Mouse (Mus musculus) G1E (cell line): Measurements from ENCODE around the gene Srrt. TPM values are rescaled to one million over a fixed set of nuclear protein-coding genes. Genes with fewer than 3 reads are reported as not detected.

ENCODE experiments used
- ATAC-seq: 2 replicates; pipeline ENCODE4 v1.8.0; 2016; ENCODE audit warnings: mild to moderate bottlenecking; ENCODE audit not compliant: insufficient number of reproducible peaks, poor library complexity, low FRiP score, severe bottlenecking; ENCODE audit errors: extremely low read depth
- DNase-seq: peaks from one replicate; pipeline ENCODE4 v3.0.0; 2012; ENCODE audit warnings: low spot score
- H3K27me3 ChIP-seq: 2 replicates; pipeline ENCODE4 v1.6.1; 2012; ENCODE audit warnings: mild to moderate bottlenecking, low read length, inconsistent platforms; ENCODE audit not compliant: insufficient read depth
- H3K36me3 ChIP-seq: replicated peaks from 2 replicates; pipeline ENCODE3; 2012; ENCODE audit warnings: mild to moderate bottlenecking, inconsistent platforms
- H3K4me1 ChIP-seq: 2 replicates; pipeline ENCODE4 v1.6.1; 2012; ENCODE audit warnings: low read depth, low read length, inconsistent platforms, mixed read lengths; ENCODE audit not compliant: insufficient read depth
- H3K4me3 ChIP-seq: 2 replicates; pipeline ENCODE4 v1.5.1; 2012; ENCODE audit warnings: low read depth, mild to moderate bottlenecking, inconsistent platforms, low read length, moderate library complexity, mixed read lengths
- H3K9me3 ChIP-seq: replicated peaks from 2 replicates; pipeline ENCODE4 v1.6.1; 2012; ENCODE audit warnings: inconsistent platforms
- CTCF ChIP-seq: IDR thresholded peaks from 2 replicates; pipeline ENCODE4 v1.5.1; 2012; ENCODE audit warnings: low read depth, low read length, inconsistent platforms, mixed read lengths
- GATA1 ChIP-seq: IDR thresholded peaks from 2 replicates; pipeline ENCODE4 v1.6.1; 2012; ENCODE audit warnings: borderline replicate concordance, low read length, inconsistent platforms, mixed read lengths
- GATA2 ChIP-seq: IDR thresholded peaks from 2 replicates; pipeline ENCODE4 v1.6.1; 2012; ENCODE audit warnings: low read depth, low read length, inconsistent platforms, borderline replicate concordance
- POLR2AphosphoS5 ChIP-seq: IDR thresholded peaks from 2 replicates; pipeline ENCODE4 v1.6.1; 2012; ENCODE audit warnings: low read depth, low read length, inconsistent platforms; ENCODE audit not compliant: insufficient replicate concordance
- TAL1 ChIP-seq: conservative IDR thresholded peaks from 2 replicates; pipeline ENCODE4 v1.6.1; 2012; ENCODE audit warnings: low read depth, low read length, inconsistent platforms, mixed read lengths
- polyA plus RNA-seq: library from polyadenylated mRNA; stranded (reverse); fragments of >175 nt; gene quantifications from 2 replicates; pipeline ENCODE4 v1.2.3, GENCODE M21; 2012
- total RNA-seq, 2 experiments: library from RNA; stranded (forward) in 1 of 2; stranded (reverse) in 1 of 2; fragments of 200-1000 nt in 1 of 2; fragments of >200 nt in 1 of 2; fragmentation: Nextera tagmentation in 1 of 2; gene quantifications; 2 replicates each; pipeline ENCODE4 v1.2.3; 2014 to 2017

The Srrt gene
- total RNA-seq (2014; fragmentation: Nextera tagmentation) (167 and 243 TPM in 2 replicates), total RNA-seq (2017) (185 and 189 TPM in 2 replicates), polyA plus RNA-seq (329 and 331 TPM in 2 replicates)

DNA sequence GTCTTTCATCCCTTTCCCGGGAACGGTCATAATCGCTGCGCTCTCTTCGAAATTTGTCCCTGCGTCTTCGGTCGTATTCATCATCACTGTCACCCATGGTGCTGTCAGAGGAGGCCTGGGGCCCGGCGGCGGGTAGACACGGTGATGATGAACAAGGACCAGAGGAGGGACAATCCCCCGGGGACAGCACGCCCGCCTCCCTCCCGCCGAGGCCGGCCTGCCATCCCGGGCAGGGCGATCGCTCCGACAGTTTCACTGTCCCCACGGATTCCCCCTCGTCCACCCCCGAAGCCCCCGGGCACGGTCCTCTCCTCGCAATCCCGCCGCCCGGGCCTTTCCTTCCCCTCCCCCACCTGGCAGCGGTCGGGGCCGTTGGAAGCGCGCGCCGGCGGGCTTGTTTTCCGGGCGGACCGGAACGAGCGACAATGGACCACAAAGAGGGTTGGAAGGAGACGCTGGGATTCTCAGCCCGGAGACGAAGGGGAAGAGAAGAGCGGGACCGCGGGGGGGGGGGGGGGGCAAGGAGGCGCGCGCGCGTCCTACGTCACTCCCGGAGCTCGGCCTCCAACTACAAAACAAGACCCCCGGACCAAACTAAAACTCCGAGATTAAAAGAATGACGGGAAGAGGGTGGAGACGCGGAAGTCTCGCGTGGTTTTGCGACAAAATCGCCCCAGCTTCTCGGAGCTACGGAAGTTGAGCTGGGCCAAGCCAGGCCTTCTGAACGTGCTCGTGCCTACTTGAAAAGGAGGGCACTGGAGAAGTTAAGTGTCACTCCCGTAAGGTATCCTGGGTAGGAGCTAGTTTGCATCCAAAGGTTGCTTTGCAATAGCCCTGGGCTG is at the start of gene Srrt:
TSS of gene Srrt (minus strand) at position 604 of the 842 bp plus-strand sequence.
- H3K9me3 ChIP-seq, result peaks cover 8% of the 10 kb centered on the region
- H3K27me3 ChIP-seq, result peaks cover 3% of the 10 kb centered on the region; the same call in 1 of the 2 replicates
- peak within 1 kb of the TSS; percentile 96 for H3K4me3 ChIP-seq
- DNase-seq, result peak; percentile 86
- peaks cover 74% of the 10 kb centered on the region for H3K36me3 ChIP-seq
- peaks cover 71% of the 10 kb centered on the region for H3K4me1 ChIP-seq
- ATAC-seq, result peak; percentile 72
- peak; percentile 74; the same call in 1 of the 2 replicates for TF ChIP-seq POLR2AphosphoS5
- no peak for TF ChIP-seq GATA2

DNA sequence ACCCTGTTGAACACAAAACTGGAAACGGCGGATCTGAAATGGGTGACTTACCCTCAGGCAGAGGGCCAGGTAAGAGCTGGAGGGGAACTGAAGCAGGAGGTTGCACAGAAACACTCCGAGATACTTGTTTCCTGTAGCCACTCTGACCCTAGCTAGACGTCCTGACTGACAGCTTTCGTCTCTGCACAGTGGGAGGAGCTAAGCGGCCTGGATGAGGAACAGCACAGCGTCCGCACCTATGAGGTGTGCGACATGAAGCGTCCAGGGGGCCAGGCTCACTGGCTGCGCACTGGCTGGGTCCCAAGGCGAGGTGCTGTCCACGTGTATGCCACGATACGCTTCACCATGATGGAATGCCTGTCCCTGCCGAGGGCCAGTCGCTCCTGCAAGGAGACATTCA is 46.6 kb upstream of the Srrt start:
- DNase-seq, result no peak
- Histone ChIP-seq H3K4me3 (no peak overlapping the region), H3K27me3 (peaks cover 53% of the 10 kb centered on the region), H3K4me1 (no peaks in the 10 kb centered on the region; the same call in none of the 2 replicates), H3K9me3 (no peaks in the 10 kb centered on the region), H3K36me3 (no peaks in the 10 kb centered on the region)
- no peak for ATAC-seq
- TF ChIP-seq TAL1 (no peak), POLR2AphosphoS5 (no peak), GATA2 (no peak), CTCF (no peak), GATA1 (no peak)

DNA sequence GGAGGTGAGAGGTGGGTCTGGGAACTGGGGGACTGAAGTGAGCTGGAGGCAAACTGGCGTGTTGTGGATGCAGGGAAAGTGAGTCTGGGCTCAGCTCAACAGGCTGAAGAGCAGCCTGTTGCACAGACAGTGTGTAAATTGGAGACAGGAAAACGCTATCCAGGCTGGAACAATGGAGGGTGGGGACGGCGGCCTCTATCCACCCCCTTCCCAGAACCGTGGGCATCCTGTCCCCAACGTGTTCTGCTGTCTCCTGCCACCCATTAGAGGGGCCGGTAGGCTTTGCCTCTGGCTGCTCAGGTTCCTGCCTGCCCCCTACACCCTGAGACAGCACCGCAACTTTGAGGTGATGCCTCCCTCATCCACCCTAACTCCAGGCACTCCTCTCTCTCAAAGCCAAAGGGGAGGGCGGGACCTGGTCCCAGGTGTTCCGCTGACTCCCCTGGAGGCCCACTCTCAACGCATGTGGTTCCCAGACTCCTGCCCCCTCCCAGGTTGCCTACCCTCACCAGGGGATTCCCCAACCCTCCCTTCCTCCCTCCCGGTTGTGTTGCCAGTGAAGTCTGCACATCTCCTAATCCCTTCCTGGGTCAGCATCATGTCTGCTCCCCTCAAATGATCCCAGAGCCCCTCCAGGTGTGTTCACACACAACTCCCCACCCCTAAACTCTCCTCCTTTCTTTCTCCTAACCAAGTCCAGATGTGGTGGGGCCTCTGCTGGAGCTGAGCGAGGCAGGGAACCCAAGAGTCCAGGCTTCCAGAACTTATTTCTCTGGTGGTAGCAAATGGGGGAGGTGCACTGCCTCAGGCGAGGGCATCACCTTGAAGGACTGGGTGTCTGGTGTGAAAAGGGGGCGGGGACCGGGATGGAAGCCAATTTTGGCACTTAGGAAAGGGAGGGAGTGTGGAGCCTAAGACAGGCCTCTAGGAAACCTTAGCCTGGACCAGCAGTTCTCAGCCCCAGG is 44.8 kb upstream of the Srrt start:
- Histone ChIP-seq H3K4me3 (no peak overlapping the region), H3K4me1 (no peaks in the 10 kb centered on the region; the same call in none of the 2 replicates), H3K9me3 (no peaks in the 10 kb centered on the region), H3K27me3 (peaks cover 64% of the 10 kb centered on the region), H3K36me3 (no peaks in the 10 kb centered on the region)
- ATAC-seq (no peak), DNase-seq (no peak)
- TF ChIP-seq CTCF (no peak), GATA1 (no peak), TAL1 (no peak), GATA2 (no peak), POLR2AphosphoS5 (no peak)

DNA sequence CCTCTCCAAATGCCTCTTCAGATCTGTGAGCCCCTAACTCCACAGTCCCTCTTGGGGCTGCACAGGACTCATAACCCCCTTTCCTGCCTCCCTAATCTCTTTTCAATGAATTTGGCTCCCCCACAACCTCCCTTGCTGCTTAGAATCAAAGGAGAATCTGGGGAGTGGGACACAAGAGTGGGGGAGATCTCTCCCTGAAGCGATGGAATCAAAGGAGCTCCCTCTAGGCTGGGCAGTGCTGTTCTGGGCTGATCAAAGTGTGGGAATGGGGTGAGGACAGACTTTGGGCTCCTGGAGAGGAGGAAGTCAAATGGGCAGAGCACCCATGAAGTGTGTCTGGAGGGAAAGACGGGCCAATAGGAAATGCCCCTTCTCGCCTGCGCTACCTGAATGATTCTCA is 43.9 kb upstream of the Srrt start:
- no peaks in the 10 kb centered on the region for H3K9me3 ChIP-seq
- DNase-seq (no peak), ATAC-seq (no peak)
- TF ChIP-seq POLR2AphosphoS5 (no peak), GATA1 (no peak), TAL1 (no peak), CTCF (no peak), GATA2 (no peak)
- no peak overlapping the region for H3K4me3 ChIP-seq
- H3K4me1 ChIP-seq, result no peaks in the 10 kb centered on the region; the same call in none of the 2 replicates
- H3K27me3 ChIP-seq, result peaks cover 67% of the 10 kb centered on the region
- H3K36me3 ChIP-seq, result no peaks in the 10 kb centered on the region

DNA sequence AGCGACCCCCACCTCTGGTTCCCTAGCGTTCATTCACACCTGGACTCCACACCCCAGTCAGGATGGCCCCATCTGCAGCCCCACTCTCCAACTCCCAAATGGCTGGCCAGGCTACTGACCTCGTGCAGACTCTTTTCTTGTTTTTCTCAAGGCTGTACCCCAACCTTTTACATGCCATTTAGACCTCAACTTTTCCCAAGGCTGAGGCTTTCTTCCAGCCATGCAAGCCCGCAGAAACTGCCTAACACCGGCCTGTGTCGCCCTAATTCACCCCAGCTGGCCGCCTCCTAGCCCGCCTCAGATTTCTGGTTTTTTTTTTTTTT is 43.5 kb upstream of the Srrt start:
- TF ChIP-seq TAL1 (no peak), POLR2AphosphoS5 (no peak), GATA2 (no peak), GATA1 (no peak)
- DNase-seq, result no peak
- no peaks in the 10 kb centered on the region for H3K36me3 ChIP-seq
- no peak overlapping the region for H3K4me3 ChIP-seq
- H3K4me1 ChIP-seq, result peaks cover 1% of the 10 kb centered on the region
- ATAC-seq, result no peak
- no peaks in the 10 kb centered on the region for H3K9me3 ChIP-seq
- H3K27me3 ChIP-seq, result peaks cover 67% of the 10 kb centered on the region

DNA sequence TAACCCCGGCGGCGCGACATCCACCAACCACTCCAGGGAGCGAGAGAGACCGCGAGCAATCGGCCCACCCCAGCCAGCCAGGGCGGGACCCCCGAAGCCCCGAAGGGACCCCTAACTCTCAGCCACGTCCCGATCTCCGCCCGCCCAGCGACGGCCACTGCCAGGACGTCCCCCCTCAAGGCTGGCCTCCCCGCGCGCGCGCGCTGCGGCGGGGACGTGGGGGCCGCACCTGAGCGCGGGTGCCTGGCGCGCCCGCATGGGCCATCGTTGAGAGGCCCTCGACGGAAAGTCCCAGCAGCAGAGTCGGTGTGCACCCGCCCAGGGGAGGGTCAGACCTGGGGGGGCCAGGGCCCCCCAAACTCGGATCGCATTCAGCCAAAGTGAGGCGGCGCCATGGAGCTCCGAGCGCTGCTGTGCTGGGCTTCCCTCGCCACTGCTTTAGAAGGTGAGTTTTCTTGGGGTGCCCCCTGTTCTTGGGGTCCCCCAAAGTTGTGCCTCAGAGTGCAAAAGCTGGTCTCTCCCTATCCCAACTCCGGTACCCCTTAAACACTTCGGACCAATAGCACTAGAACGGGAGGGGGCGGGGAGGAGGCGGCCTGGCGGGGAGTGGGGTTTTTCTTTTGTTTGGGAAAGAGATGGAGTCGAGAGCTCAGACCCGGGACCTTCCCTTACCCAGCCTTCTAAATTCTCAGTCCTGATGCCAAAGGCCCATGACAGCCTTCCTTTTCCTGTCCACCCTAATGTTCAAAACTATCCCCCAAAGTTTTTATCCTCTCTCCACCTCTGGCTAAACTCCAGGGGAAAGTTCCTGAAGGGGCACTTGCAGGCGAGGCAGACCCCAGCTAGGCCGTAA is 43.0 kb upstream of the Srrt start:
- Histone ChIP-seq H3K4me1 (peaks cover 4% of the 10 kb centered on the region), H3K4me3 (peak overlapping the region; percentile 20; the same call in 1 of the 2 replicates), H3K36me3 (no peaks in the 10 kb centered on the region), H3K27me3 (peaks cover 67% of the 10 kb centered on the region), H3K9me3 (no peaks in the 10 kb centered on the region)
- DNase-seq, result no peak
- TF ChIP-seq POLR2AphosphoS5 (no peak), TAL1 (no peak)
- ATAC-seq, result no peak
